Mouse (Mus musculus): ENCODE measurements around the gene Ins2. TPM values are rescaled to one million over a fixed set of nuclear protein-coding genes. Genes with fewer than 3 reads are reported as not detected.

Gene Ins2
- polyA plus RNA-seq, 1 experiment from 2014 or later: 199 TPM

DNA sequence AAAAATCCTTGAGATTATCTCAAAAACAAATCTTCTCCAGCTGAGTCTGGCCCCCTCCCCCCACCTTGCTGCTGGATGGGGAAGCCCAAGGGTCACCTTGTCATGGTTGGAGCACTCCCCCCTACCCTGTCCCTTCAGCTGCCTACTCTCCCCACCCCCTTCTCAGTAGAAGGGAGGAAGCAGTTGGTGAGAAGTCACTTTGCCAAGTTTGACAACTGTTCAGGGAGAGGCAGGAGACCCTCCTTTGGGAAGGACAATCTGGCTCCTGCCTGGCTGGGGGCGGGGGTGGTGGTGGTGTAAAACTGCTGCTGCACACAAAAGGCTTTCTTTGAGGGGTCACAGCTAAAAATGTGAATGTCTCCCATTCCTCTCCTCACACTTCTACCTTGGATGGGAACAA lies 74.9 kb downstream of the Ins2 start:
- Histone ChIP-seq H3K27me3 (replicated peaks; ENCODE audit: control insufficient read depth, insufficient read depth, low read length) (peaks cover 34% of the 10 kb centered on the region), H3K9ac (ENCODE audit: low read length) (no peak overlapping the region), H3K36me3 (ENCODE audit: control insufficient read depth, insufficient read depth, low read length) (peaks cover 12% of the 10 kb centered on the region; the same call in 1 of the 2 replicates), H3K4me3 (ENCODE audit: low read depth, low read length) (no peak overlapping the region), H3K9me3 (ENCODE audit: control insufficient read depth, low read length) (peaks cover 27% of the 10 kb centered on the region), H3K4me1 (replicated peaks; ENCODE audit: control insufficient read depth, insufficient read depth, low read length) (no peaks in the 10 kb centered on the region), H3K4me2 (ENCODE audit: low read length) (no peak overlapping the region), H3K27ac (ENCODE audit: low read depth) (no peak overlapping the region)
- DNase-seq (ENCODE audit: low spot score) (no peak), ATAC-seq (replicated peaks; ENCODE audit: low FRiP score, low TSS enrichment, low read depth) (no peak)
- 85% methylated on average over 1 of the region's 1 CpGs for WGBS

GRCm38 (mm10) chr7:142667521-142667920 lies 75.7 kb downstream of the Ins2 start:
- no peak overlapping the region for H3K27ac ChIP-seq (ENCODE audit: low read depth)
- 93% methylated on average over 18 of the region's 18 CpGs for WGBS

DNA sequence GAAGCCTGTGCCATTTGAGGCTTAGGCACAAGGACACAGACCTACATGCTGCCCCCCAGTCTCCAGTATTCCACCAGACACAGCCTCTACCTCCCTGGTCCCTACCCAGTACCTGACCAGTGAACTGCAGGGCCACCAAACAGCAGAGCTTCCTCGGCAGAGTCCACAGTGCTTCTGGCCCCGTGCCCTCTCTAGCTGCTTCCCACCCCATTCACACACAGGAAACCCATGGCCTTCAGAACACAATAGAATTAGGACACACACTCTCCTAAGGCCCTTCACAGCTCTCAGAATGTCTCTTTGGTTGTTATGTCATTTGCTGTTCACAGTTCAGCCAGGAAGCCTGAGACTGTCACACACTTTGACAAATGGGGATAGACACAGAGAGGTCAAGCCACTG lies 76.5 kb downstream of the Ins2 start, which contains the start of gene Igf2:
Gene Igf2 (minus strand): TSS at position 158 of the 400 bp plus-strand sequence.
- Histone ChIP-seq H3K27me3 (replicated peaks; ENCODE audit: control insufficient read depth, insufficient read depth, low read length) (peaks cover 51% of the 10 kb centered on the region), H3K36me3 (ENCODE audit: control insufficient read depth, insufficient read depth, low read length) (peaks cover 12% of the 10 kb centered on the region; the same call in 1 of the 2 replicates), H3K4me1 (replicated peaks; ENCODE audit: control insufficient read depth, insufficient read depth, low read length) (no peaks in the 10 kb centered on the region), H3K4me2 (ENCODE audit: low read length) (no peak within 1 kb of the TSS), H3K4me3 (ENCODE audit: low read depth, low read length) (0 out of 2 replicates have a peak within 1 kb of the TSS, but pooled peaks have one; percentile 1), H3K9me3 (ENCODE audit: control insufficient read depth, low read length) (peaks cover 21% of the 10 kb centered on the region), H3K27ac (ENCODE audit: low read depth) (no peak within 1 kb of the TSS), H3K9ac (ENCODE audit: low read length) (no peak within 1 kb of the TSS)
- WGBS: 80% methylated on average over 2 of the region's 2 CpGs
- DNase-seq (ENCODE audit: low spot score): no peak
- no peak for ATAC-seq (replicated peaks; ENCODE audit: low FRiP score, low TSS enrichment, low read depth)

More at GRCm38 (mm10) chr7:142667521-142667920, 75.7 kb downstream of the Ins2 start:
- Histone ChIP-seq H3K36me3 (ENCODE audit: control insufficient read depth, insufficient read depth, low read length) (peaks cover 12% of the 10 kb centered on the region; the same call in 1 of the 2 replicates), H3K4me1 (replicated peaks; ENCODE audit: control insufficient read depth, insufficient read depth, low read length) (no peaks in the 10 kb centered on the region), H3K9ac (ENCODE audit: low read length) (no peak overlapping the region), H3K27me3 (replicated peaks; ENCODE audit: control insufficient read depth, insufficient read depth, low read length) (peaks cover 42% of the 10 kb centered on the region), H3K4me2 (ENCODE audit: low read length) (no peak overlapping the region), H3K4me3 (ENCODE audit: low read depth, low read length) (no peak overlapping the region), H3K9me3 (ENCODE audit: control insufficient read depth, low read length) (peaks cover 27% of the 10 kb centered on the region)
- ATAC-seq (replicated peaks; ENCODE audit: low FRiP score, low TSS enrichment, low read depth) (no peak), DNase-seq (ENCODE audit: low spot score) (no peak)

- DNase-seq (ENCODE audit: low spot score) (no peak), ATAC-seq (replicated peaks; ENCODE audit: low FRiP score, low TSS enrichment, low read depth) (no peak)
- no peak overlapping the region for H3K4me2 ChIP-seq (ENCODE audit: low read length)
- no peak overlapping the region for H3K9ac ChIP-seq (ENCODE audit: low read length)
- H3K4me3 ChIP-seq (ENCODE audit: low read depth, low read length): no peak overlapping the region
- 72% methylated on average over 4 of the region's 4 CpGs for WGBS
- peaks cover 56% of the 10 kb centered on the region for H3K27me3 ChIP-seq (replicated peaks; ENCODE audit: control insufficient read depth, insufficient read depth, low read length)
- H3K27ac ChIP-seq (ENCODE audit: low read depth): no peak overlapping the region
- peaks cover 12% of the 10 kb centered on the region; the same call in 1 of the 2 replicates for H3K36me3 ChIP-seq (ENCODE audit: control insufficient read depth, insufficient read depth, low read length)
- peaks cover 18% of the 10 kb centered on the region for H3K9me3 ChIP-seq (ENCODE audit: control insufficient read depth, low read length)
- no peaks in the 10 kb centered on the region for H3K4me1 ChIP-seq (replicated peaks; ENCODE audit: control insufficient read depth, insufficient read depth, low read length)
Measured at GRCm38 (mm10) chr7:142666109-142666508, 77.1 kb downstream of the Ins2 start.

- peaks cover 12% of the 10 kb centered on the region; the same call in 1 of the 2 replicates for H3K36me3 ChIP-seq (ENCODE audit: control insufficient read depth, insufficient read depth, low read length)
- peak overlapping the region; percentile 61; the same call in 1 of the 2 replicates for H3K4me2 ChIP-seq (ENCODE audit: low read length)
- no peak for DNase-seq (ENCODE audit: low spot score)
- H3K9ac ChIP-seq (ENCODE audit: low read length): no peak overlapping the region
- 0 out of 2 replicates have a peak overlapping the region, but pooled peaks have one; percentile 1 for H3K4me3 ChIP-seq (ENCODE audit: low read depth, low read length)
- H3K27me3 ChIP-seq (replicated peaks; ENCODE audit: control insufficient read depth, insufficient read depth, low read length): peaks cover 64% of the 10 kb centered on the region
- H3K27ac ChIP-seq (ENCODE audit: low read depth): no peak overlapping the region
- H3K9me3 ChIP-seq (ENCODE audit: control insufficient read depth, low read length): peaks cover 14% of the 10 kb centered on the region
- ATAC-seq (replicated peaks; ENCODE audit: low FRiP score, low TSS enrichment, low read depth): no peak
- no peaks in the 10 kb centered on the region for H3K4me1 ChIP-seq (replicated peaks; ENCODE audit: control insufficient read depth, insufficient read depth, low read length)
- WGBS: 49% methylated on average over 5 of the region's 5 CpGs
Measured at GRCm38 (mm10) chr7:142665364-142665763, 77.8 kb downstream of the Ins2 start.

DNA sequence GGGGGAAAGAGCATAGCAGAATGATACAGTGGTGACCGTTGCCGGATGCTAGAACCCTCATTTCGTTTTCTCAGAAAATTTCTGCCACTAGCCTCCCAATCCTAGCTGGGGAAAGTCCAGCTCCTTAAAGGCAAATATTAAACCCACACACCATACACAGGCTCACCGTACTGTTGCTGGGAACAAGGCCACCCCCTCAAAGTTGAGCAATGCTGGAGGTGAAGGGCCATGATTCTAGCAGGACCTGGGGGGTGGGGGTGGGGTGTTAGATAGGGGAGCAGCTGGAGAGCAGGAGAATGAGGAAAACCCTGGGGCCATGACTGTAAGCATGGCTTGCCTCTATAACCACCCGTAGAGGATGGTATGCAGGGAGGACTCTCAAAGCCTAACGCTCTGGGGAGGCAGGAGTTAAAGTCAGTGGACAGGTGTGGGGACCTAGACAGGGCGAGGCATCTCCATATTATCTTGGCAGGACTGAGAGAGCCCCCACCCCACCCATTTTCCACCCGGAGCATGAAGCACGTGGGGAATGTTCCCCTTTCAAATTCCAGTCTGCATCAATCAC lies 78.6 kb downstream of the Ins2 start:
- Histone ChIP-seq H3K4me1 (replicated peaks; ENCODE audit: control insufficient read depth, insufficient read depth, low read length) (no peaks in the 10 kb centered on the region), H3K9me3 (ENCODE audit: control insufficient read depth, low read length) (peaks cover 6% of the 10 kb centered on the region), H3K36me3 (ENCODE audit: control insufficient read depth, insufficient read depth, low read length) (peaks cover 12% of the 10 kb centered on the region; the same call in 1 of the 2 replicates), H3K9ac (ENCODE audit: low read length) (peak overlapping the region; percentile 89), H3K27me3 (replicated peaks; ENCODE audit: control insufficient read depth, insufficient read depth, low read length) (peaks cover 72% of the 10 kb centered on the region), H3K4me2 (ENCODE audit: low read length) (peak overlapping the region; percentile 61), H3K27ac (ENCODE audit: low read depth) (peak overlapping the region; percentile 62), H3K4me3 (ENCODE audit: low read depth, low read length) (peak overlapping the region; percentile 57)
- DNase-seq (ENCODE audit: low spot score) (peak; percentile 58), ATAC-seq (replicated peaks; ENCODE audit: low FRiP score, low TSS enrichment, low read depth) (peak; percentile 30; the same call in 1 of the 2 replicates)
- 16% methylated on average over 9 of the region's 9 CpGs for WGBS

GRCm38 (mm10) chr7:142663931-142664421 lies 79.2 kb downstream of the Ins2 start:
- peak; percentile 77 for DNase-seq (ENCODE audit: low spot score)
- Histone ChIP-seq H3K9ac (ENCODE audit: low read length) (peak overlapping the region; percentile 89), H3K27ac (ENCODE audit: low read depth) (peak overlapping the region; percentile 62)

DNA sequence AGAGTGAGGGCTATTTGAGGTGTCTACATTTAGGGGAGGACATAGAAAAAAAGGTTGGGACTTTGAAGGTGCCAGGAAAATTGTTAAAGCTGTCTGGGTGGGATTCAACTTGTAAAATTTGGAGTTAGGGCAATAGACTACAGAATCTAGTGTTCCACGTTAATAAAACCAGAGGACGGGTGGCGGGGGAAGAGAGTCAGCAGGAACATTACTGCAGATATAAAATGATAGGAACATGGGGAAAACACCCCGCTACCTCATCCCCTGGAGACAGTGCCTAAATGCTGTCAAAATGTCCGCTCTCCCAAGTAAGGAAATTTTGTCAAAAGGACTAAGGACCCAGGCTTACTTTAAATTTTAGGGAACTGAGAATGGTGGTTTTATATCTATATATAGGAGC lies 80.0 kb downstream of the Ins2 start:
- 26% methylated on average over 5 of the region's 5 CpGs for WGBS
- ATAC-seq (replicated peaks; ENCODE audit: low FRiP score, low TSS enrichment, low read depth): no peak
- H3K9ac ChIP-seq (ENCODE audit: low read length): peak overlapping the region; percentile 89

More at GRCm38 (mm10) chr7:142663931-142664421, 79.2 kb downstream of the Ins2 start:
- peak overlapping the region; percentile 57 for H3K4me3 ChIP-seq (ENCODE audit: low read depth, low read length)
- peaks cover under 1% of the 10 kb centered on the region for H3K9me3 ChIP-seq (ENCODE audit: control insufficient read depth, low read length)
- H3K4me1 ChIP-seq (replicated peaks; ENCODE audit: control insufficient read depth, insufficient read depth, low read length): 0 out of 2 replicates have a peak, but pooled peaks cover 1% of the 10 kb centered on the region
- peak overlapping the region; percentile 61 for H3K4me2 ChIP-seq (ENCODE audit: low read length)
- H3K27me3 ChIP-seq (replicated peaks; ENCODE audit: control insufficient read depth, insufficient read depth, low read length): peaks cover 78% of the 10 kb centered on the region
- H3K36me3 ChIP-seq (ENCODE audit: control insufficient read depth, insufficient read depth, low read length): peaks cover 12% of the 10 kb centered on the region; the same call in 1 of the 2 replicates
- WGBS: under 1% methylated on average over 47 of the region's 53 CpGs
- ATAC-seq (replicated peaks; ENCODE audit: low FRiP score, low TSS enrichment, low read depth): 0 out of 2 replicates have a peak, but pooled peaks have one; percentile 1

More for the DNA sequence above, 80.0 kb downstream of the Ins2 start:
- Histone ChIP-seq H3K4me3 (ENCODE audit: low read depth, low read length) (peak overlapping the region; percentile 57), H3K27ac (ENCODE audit: low read depth) (peak overlapping the region; percentile 62; the same call in 1 of the 2 replicates), H3K27me3 (replicated peaks; ENCODE audit: control insufficient read depth, insufficient read depth, low read length) (peaks cover 86% of the 10 kb centered on the region), H3K9me3 (ENCODE audit: control insufficient read depth, low read length) (no peaks in the 10 kb centered on the region), H3K36me3 (ENCODE audit: control insufficient read depth, insufficient read depth, low read length) (peaks cover 12% of the 10 kb centered on the region; the same call in 1 of the 2 replicates), H3K4me1 (replicated peaks; ENCODE audit: control insufficient read depth, insufficient read depth, low read length) (0 out of 2 replicates have a peak, but pooled peaks cover 7% of the 10 kb centered on the region), H3K4me2 (ENCODE audit: low read length) (peak overlapping the region; percentile 61)
- no peak for DNase-seq (ENCODE audit: low spot score)
